Mouse (Mus musculus): ENCODE results near the gene Pank2. TPM values are rescaled to one million over a fixed set of nuclear protein-coding genes. Genes with fewer than 3 reads are reported as not detected.
"Not testable (repeated sequence)": the region's sequence is repeated elsewhere in the genome, so short reads cannot be mapped to it uniquely, and the experiment has no call there.

Gene Pank2
- polyA plus RNA-seq, 1 experiment from 2014 or later: 25.0 TPM

- WGBS: 94% methylated on average over 1 of the region's 1 CpGs
- not testable (repeated sequence) for H3K4me3 ChIP-seq (replicated peaks; ENCODE audit: low read length); H3K9me3 ChIP-seq (replicated peaks; ENCODE audit: control insufficient read depth, low read length); H3K4me2 ChIP-seq (ENCODE audit: low read depth, low read length); H3K27me3 ChIP-seq (ENCODE audit: control insufficient read depth, insufficient read depth, low read length); H3K4me1 ChIP-seq (ENCODE audit: control insufficient read depth, insufficient read depth, low read length); ATAC-seq (ENCODE audit: insufficient read depth, low FRiP score); H3K9ac ChIP-seq (ENCODE audit: low read length); H3K36me3 ChIP-seq (ENCODE audit: control insufficient read depth, insufficient read depth, low read length); H3K27ac ChIP-seq (ENCODE audit: low read length)
These were observed 42.9 kb downstream of the Pank2 start for GRCm38 (mm10) chr2:131305226-131305625.

- Histone ChIP-seq H3K27ac (ENCODE audit: low read length) (no peak overlapping the region), H3K9me3 (replicated peaks; ENCODE audit: control insufficient read depth, low read length) (no peaks in the 10 kb centered on the region), H3K4me1 (ENCODE audit: control insufficient read depth, insufficient read depth, low read length) (no peaks in the 10 kb centered on the region), H3K9ac (ENCODE audit: low read length) (no peak overlapping the region), H3K4me3 (replicated peaks; ENCODE audit: low read length) (no peak overlapping the region), H3K4me2 (ENCODE audit: low read depth, low read length) (no peak overlapping the region), H3K27me3 (ENCODE audit: control insufficient read depth, insufficient read depth, low read length) (no peaks in the 10 kb centered on the region), H3K36me3 (ENCODE audit: control insufficient read depth, insufficient read depth, low read length) (no peaks in the 10 kb centered on the region)
- WGBS: 79% methylated on average over 5 of the region's 5 CpGs
- ATAC-seq (ENCODE audit: insufficient read depth, low FRiP score): no peak
These were observed 45.1 kb downstream of the Pank2 start for GRCm38 (mm10) chr2:131307391-131307790.

- Histone ChIP-seq H3K4me3 (replicated peaks; ENCODE audit: low read length) (no peak overlapping the region), H3K9ac (ENCODE audit: low read length) (no peak overlapping the region), H3K27me3 (ENCODE audit: control insufficient read depth, insufficient read depth, low read length) (no peaks in the 10 kb centered on the region), H3K9me3 (replicated peaks; ENCODE audit: control insufficient read depth, low read length) (no peaks in the 10 kb centered on the region), H3K4me2 (ENCODE audit: low read depth, low read length) (no peak overlapping the region), H3K36me3 (ENCODE audit: control insufficient read depth, insufficient read depth, low read length) (no peaks in the 10 kb centered on the region), H3K4me1 (ENCODE audit: control insufficient read depth, insufficient read depth, low read length) (no peaks in the 10 kb centered on the region), H3K27ac (ENCODE audit: low read length) (no peak overlapping the region)
- ATAC-seq (ENCODE audit: insufficient read depth, low FRiP score): no peak
- 83% methylated on average over 2 of the region's 2 CpGs for WGBS
These were observed 45.5 kb downstream of the Pank2 start for GRCm38 (mm10) chr2:131307822-131308221.

- no peaks in the 10 kb centered on the region for H3K27me3 ChIP-seq (ENCODE audit: control insufficient read depth, insufficient read depth, low read length)
- H3K4me1 ChIP-seq (ENCODE audit: control insufficient read depth, insufficient read depth, low read length): no peaks in the 10 kb centered on the region
- no peaks in the 10 kb centered on the region for H3K9me3 ChIP-seq (replicated peaks; ENCODE audit: control insufficient read depth, low read length)
- H3K4me2 ChIP-seq (ENCODE audit: low read depth, low read length): no peak overlapping the region
- no peak overlapping the region for H3K4me3 ChIP-seq (replicated peaks; ENCODE audit: low read length)
- no peak overlapping the region for H3K9ac ChIP-seq (ENCODE audit: low read length)
- H3K36me3 ChIP-seq (ENCODE audit: control insufficient read depth, insufficient read depth, low read length): no peaks in the 10 kb centered on the region
- no peak overlapping the region for H3K27ac ChIP-seq (ENCODE audit: low read length)
- ATAC-seq (ENCODE audit: insufficient read depth, low FRiP score): no peak
- 59% methylated on average over 6 of the region's 6 CpGs for WGBS
These were observed 47.0 kb downstream of the Pank2 start for GRCm38 (mm10) chr2:131309296-131309695.

GRCm38 (mm10) chr2:131316167-131316566 lies 53.9 kb downstream of the Pank2 start:
- WGBS: 86% methylated on average over 2 of the region's 2 CpGs
- no peak overlapping the region for H3K27ac ChIP-seq (ENCODE audit: low read length)
- H3K9ac ChIP-seq (ENCODE audit: low read length): no peak overlapping the region
- no peaks in the 10 kb centered on the region for H3K27me3 ChIP-seq (ENCODE audit: control insufficient read depth, insufficient read depth, low read length)
- H3K9me3 ChIP-seq (replicated peaks; ENCODE audit: control insufficient read depth, low read length): no peaks in the 10 kb centered on the region
- H3K4me2 ChIP-seq (ENCODE audit: low read depth, low read length): no peak overlapping the region
- no peaks in the 10 kb centered on the region for H3K4me1 ChIP-seq (ENCODE audit: control insufficient read depth, insufficient read depth, low read length)
- no peak overlapping the region for H3K4me3 ChIP-seq (replicated peaks; ENCODE audit: low read length)
- H3K36me3 ChIP-seq (ENCODE audit: control insufficient read depth, insufficient read depth, low read length): no peaks in the 10 kb centered on the region
- no peak for ATAC-seq (ENCODE audit: insufficient read depth, low FRiP score)

GRCm38 (mm10) chr2:131319401-131319800 lies 57.1 kb downstream of the Pank2 start:
- Histone ChIP-seq H3K4me2 (ENCODE audit: low read depth, low read length) (no peak overlapping the region), H3K27me3 (ENCODE audit: control insufficient read depth, insufficient read depth, low read length) (no peaks in the 10 kb centered on the region), H3K36me3 (ENCODE audit: control insufficient read depth, insufficient read depth, low read length) (no peaks in the 10 kb centered on the region), H3K27ac (ENCODE audit: low read length) (no peak overlapping the region), H3K9me3 (replicated peaks; ENCODE audit: control insufficient read depth, low read length) (no peaks in the 10 kb centered on the region), H3K4me1 (ENCODE audit: control insufficient read depth, insufficient read depth, low read length) (no peaks in the 10 kb centered on the region), H3K4me3 (replicated peaks; ENCODE audit: low read length) (no peak overlapping the region), H3K9ac (ENCODE audit: low read length) (no peak overlapping the region)
- no peak for ATAC-seq (ENCODE audit: insufficient read depth, low FRiP score)
- WGBS: 85% methylated on average over 6 of the region's 6 CpGs

- not testable (repeated sequence) for H3K27ac ChIP-seq (ENCODE audit: low read length); H3K9me3 ChIP-seq (replicated peaks; ENCODE audit: control insufficient read depth, low read length); H3K36me3 ChIP-seq (ENCODE audit: control insufficient read depth, insufficient read depth, low read length); H3K4me3 ChIP-seq (replicated peaks; ENCODE audit: low read length); H3K4me2 ChIP-seq (ENCODE audit: low read depth, low read length); ATAC-seq (ENCODE audit: insufficient read depth, low FRiP score); H3K9ac ChIP-seq (ENCODE audit: low read length); H3K27me3 ChIP-seq (ENCODE audit: control insufficient read depth, insufficient read depth, low read length); H3K4me1 ChIP-seq (ENCODE audit: control insufficient read depth, insufficient read depth, low read length)
- 62% methylated on average over 3 of the region's 3 CpGs for WGBS
These were observed 58.9 kb downstream of the Pank2 start for GRCm38 (mm10) chr2:131321192-131321591.

GRCm38 (mm10) chr2:131323675-131324074 lies 61.4 kb downstream of the Pank2 start:
- ATAC-seq (ENCODE audit: insufficient read depth, low FRiP score): no peak
- H3K4me3 ChIP-seq (replicated peaks; ENCODE audit: low read length): no peak overlapping the region
- no peaks in the 10 kb centered on the region for H3K27me3 ChIP-seq (ENCODE audit: control insufficient read depth, insufficient read depth, low read length)
- H3K9ac ChIP-seq (ENCODE audit: low read length): no peak overlapping the region
- no peaks in the 10 kb centered on the region for H3K9me3 ChIP-seq (replicated peaks; ENCODE audit: control insufficient read depth, low read length)
- H3K4me1 ChIP-seq (ENCODE audit: control insufficient read depth, insufficient read depth, low read length): no peaks in the 10 kb centered on the region
- 47% methylated on average over 1 of the region's 1 CpGs for WGBS
- no peaks in the 10 kb centered on the region for H3K36me3 ChIP-seq (ENCODE audit: control insufficient read depth, insufficient read depth, low read length)
- no peak overlapping the region for H3K27ac ChIP-seq (ENCODE audit: low read length)
- H3K4me2 ChIP-seq (ENCODE audit: low read depth, low read length): no peak overlapping the region

- no peaks in the 10 kb centered on the region for H3K36me3 ChIP-seq (ENCODE audit: control insufficient read depth, insufficient read depth, low read length)
- ATAC-seq (ENCODE audit: insufficient read depth, low FRiP score): no peak
- H3K27ac ChIP-seq (ENCODE audit: low read length): no peak overlapping the region
- H3K9ac ChIP-seq (ENCODE audit: low read length): no peak overlapping the region
- H3K9me3 ChIP-seq (replicated peaks; ENCODE audit: control insufficient read depth, low read length): no peaks in the 10 kb centered on the region
- WGBS: 46% methylated on average over 3 of the region's 3 CpGs
- no peaks in the 10 kb centered on the region for H3K4me1 ChIP-seq (ENCODE audit: control insufficient read depth, insufficient read depth, low read length)
- no peaks in the 10 kb centered on the region for H3K27me3 ChIP-seq (ENCODE audit: control insufficient read depth, insufficient read depth, low read length)
- no peak overlapping the region for H3K4me3 ChIP-seq (replicated peaks; ENCODE audit: low read length)
- H3K4me2 ChIP-seq (ENCODE audit: low read depth, low read length): no peak overlapping the region
These were observed 63.7 kb downstream of the Pank2 start for GRCm38 (mm10) chr2:131326044-131326443.

GRCm38 (mm10) chr2:131328981-131329380 lies 66.7 kb downstream of the Pank2 start:
- H3K27me3 ChIP-seq (ENCODE audit: control insufficient read depth, insufficient read depth, low read length): no peaks in the 10 kb centered on the region
- H3K27ac ChIP-seq (ENCODE audit: low read length): no peak overlapping the region
- H3K4me2 ChIP-seq (ENCODE audit: low read depth, low read length): no peak overlapping the region
- H3K36me3 ChIP-seq (ENCODE audit: control insufficient read depth, insufficient read depth, low read length): no peaks in the 10 kb centered on the region
- no peak overlapping the region for H3K9ac ChIP-seq (ENCODE audit: low read length)
- 84% methylated on average over 1 of the region's 1 CpGs for WGBS
- H3K9me3 ChIP-seq (replicated peaks; ENCODE audit: control insufficient read depth, low read length): no peaks in the 10 kb centered on the region
- ATAC-seq (ENCODE audit: insufficient read depth, low FRiP score): no peak
- no peak overlapping the region for H3K4me3 ChIP-seq (replicated peaks; ENCODE audit: low read length)
- H3K4me1 ChIP-seq (ENCODE audit: control insufficient read depth, insufficient read depth, low read length): no peaks in the 10 kb centered on the region

All from stomach, embryonic 16.5 days (tissue).